9 mouse cellular contexts compared by ENCODE assay signal in the genomic region with DNA sequence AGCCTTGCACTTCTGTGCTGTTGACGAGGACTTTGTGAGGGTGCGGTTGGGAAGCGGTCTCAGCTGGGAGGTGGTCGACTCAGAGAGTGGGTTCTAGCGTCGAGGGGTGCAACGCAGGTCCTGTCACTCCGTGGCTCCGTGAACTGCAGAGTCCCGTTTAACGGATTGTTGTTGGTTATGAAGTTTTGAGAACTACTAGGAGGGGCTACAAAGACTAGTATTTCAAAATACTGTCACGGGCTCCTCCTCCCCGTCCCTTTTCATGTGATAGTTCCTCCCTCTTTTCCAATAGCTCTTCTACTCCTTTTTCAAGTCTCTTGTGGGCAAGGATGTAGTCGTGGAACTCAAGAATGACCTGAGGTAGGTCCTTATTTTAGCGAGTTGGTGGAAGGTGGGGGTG. TPM values are rescaled to one million over a fixed set of nuclear protein-coding genes. Genes with fewer than 3 reads are reported as not detected.
A peak's percentile ranks its signal among the peaks of the same experiment; 100 is the strongest.
DNase-seq lines count a peak whose midpoint lies in the region; ATAC-seq and TF ChIP-seq lines count a peak whose summit lies in the region.
"Had no signal": no experiment of that assay in that cellular context is flagged by ENCODE, and none has a peak within 500 bp of the region (broad histone marks: within the 10 kb centered on the region; RNA-seq: fewer than 3 reads in every experiment).

No protein-coding gene starts in this region.

- peak overlapping the region; percentile 99 for H3K27ac ChIP-seq in heart, embryonic 15.5 days
- H3K27ac ChIP-seq in MEL (ENCODE audit: control insufficient read depth, low read depth, low read length) = peak overlapping the region; percentile 94
- H3K27ac ChIP-seq in hindbrain, embryonic 12.5 days = peak overlapping the region; percentile 96
- H3K27ac ChIP-seq in midbrain, embryonic 10.5 days (replicated peaks) = peak overlapping the region; percentile 99

- H3K9me3 ChIP-seq in heart, embryonic 15.5 days (replicated peaks) = no peaks in the 10 kb centered on the region
- H3K9me3 ChIP-seq in MEL (replicated peaks; ENCODE audit: insufficient read depth, low read length) = no peaks in the 10 kb centered on the region
- no peaks in the 10 kb centered on the region for H3K9me3 ChIP-seq in hindbrain, embryonic 12.5 days (replicated peaks)
- H3K9me3 ChIP-seq in midbrain, embryonic 10.5 days (replicated peaks) = no peaks in the 10 kb centered on the region

- no peaks in the 10 kb centered on the region for H3K27me3 ChIP-seq in heart, embryonic 15.5 days
- H3K27me3 ChIP-seq in MEL (ENCODE audit: control insufficient read depth in 1 of 2, insufficient read depth in 2 of 2, low read length in 2 of 2) = no peaks in the 10 kb centered on the region
- no peaks in the 10 kb centered on the region for H3K27me3 ChIP-seq in hindbrain, embryonic 12.5 days
- H3K27me3 ChIP-seq in midbrain, embryonic 10.5 days (ENCODE audit: low read depth, poor library complexity, severe bottlenecking) = no peaks in the 10 kb centered on the region
- H3K27me3 ChIP-seq: Patski had no signal

- TF ChIP-seq EP300 in MEL (IDR thresholded peaks at IDR 0.05; ENCODE audit: low read depth in 1 of 2, low read length in 2 of 2) = no peak

- no peak for ATAC-seq in heart, embryonic 15.5 days (replicated peaks; ENCODE audit: insufficient number of reproducible peaks, insufficient read depth, low FRiP score, low read depth)
- peak; percentile 29; the same call in 1 of the 2 replicates for ATAC-seq in hindbrain, embryonic 12.5 days (ENCODE audit: low FRiP score)

- DNase-seq in heart, postnatal 4 days = no peak
- DNase-seq in MEL (ENCODE audit: low read depth, low spot score) = peak; percentile 49
- no peak for DNase-seq in midbrain, embryonic 10.5 days (ENCODE audit: low spot score)
- no peak for DNase-seq in frontal cortex, postnatal 36 days (ENCODE audit: low spot score in 2 of 2)
- DNase-seq in gastrocnemius, postnatal 25 days = no peak
- no peak for DNase-seq in right cerebral cortex, postnatal 36 days (ENCODE audit: low spot score in 2 of 2)

- no peak for TF ChIP-seq RAD21 in MEL (IDR thresholded peaks at IDR 0.05; ENCODE audit: low read depth, low read length)

- H3K4me1 ChIP-seq in heart, embryonic 15.5 days (replicated peaks) = peaks cover 14% of the 10 kb centered on the region
- no peaks in the 10 kb centered on the region; a peak in 1 of 4 replicates for H3K4me1 ChIP-seq in MEL (ENCODE audit: control insufficient read depth in 1 of 2, insufficient read depth in 2 of 2, low read length in 2 of 2)
- peaks cover 15% of the 10 kb centered on the region for H3K4me1 ChIP-seq in hindbrain, embryonic 12.5 days
- H3K4me1 ChIP-seq in midbrain, embryonic 10.5 days = peaks cover 27% of the 10 kb centered on the region

- peak overlapping the region; percentile 89 for H3K4me3 ChIP-seq in heart, embryonic 15.5 days
- peak overlapping the region; percentile 88 to 89 for H3K4me3 ChIP-seq in MEL (ENCODE audit: control insufficient read depth in 1 of 2, insufficient read depth in 1 of 2, low read depth in 2 of 2, low read length in 2 of 2)
- H3K4me3 ChIP-seq in hindbrain, embryonic 12.5 days = peak overlapping the region; percentile 69
- H3K4me3 ChIP-seq in midbrain, embryonic 10.5 days = peak overlapping the region; percentile 86

- H3K36me3 ChIP-seq in heart, embryonic 15.5 days = peaks cover 16% of the 10 kb centered on the region
- H3K36me3 ChIP-seq in MEL (ENCODE audit: control insufficient read depth in 1 of 2, insufficient read depth in 2 of 2, low read length in 2 of 2) = peaks cover 0 to 6% of the 10 kb centered on the region in 2 experiments; a peak in 2 of 4 replicates
- H3K36me3 ChIP-seq in hindbrain, embryonic 12.5 days = peaks cover 20% of the 10 kb centered on the region
- peaks cover 45% of the 10 kb centered on the region for H3K36me3 ChIP-seq in midbrain, embryonic 10.5 days

- no peak for TF ChIP-seq POLR2A in MEL (IDR thresholded peaks at IDR 0.05; ENCODE audit: control insufficient read depth in 1 of 2, insufficient read depth in 1 of 2, low read depth in 1 of 2, low read length in 2 of 2, poor library complexity in 1 of 2)

- TF ChIP-seq CTCF in MEL (IDR thresholded peaks at IDR 0.05 in 2 of 3, conservative IDR thresholded peaks at IDR 0.05 in 1 of 3; ENCODE audit: control insufficient read depth in 1 of 3, insufficient read depth in 1 of 3, low read depth in 2 of 3, low read length in 3 of 3, poor library complexity in 1 of 3, severe bottlenecking in 1 of 3) = no peak

- peaks cover 30% of the 10 kb centered on the region for H3K79me2 ChIP-seq in MEL (ENCODE audit: control insufficient read depth, insufficient read depth, low read length, poor library complexity)

- WGBS in heart, embryonic 15.5 days = 0% methylated on average over 15 of the region's 15 CpGs
- 0% methylated on average over 15 of the region's 15 CpGs for WGBS in hindbrain, embryonic 12.5 days
- WGBS in midbrain, embryonic 10.5 days = 0% methylated on average over 15 of the region's 15 CpGs

- peak overlapping the region; percentile 90 for H3K4me2 ChIP-seq in heart, embryonic 15.5 days
- H3K4me2 ChIP-seq in hindbrain, embryonic 12.5 days (replicated peaks) = peak overlapping the region; percentile 82

- H3K9ac ChIP-seq in heart, embryonic 15.5 days = peak overlapping the region; percentile 93
- H3K9ac ChIP-seq in MEL (ENCODE audit: control insufficient read depth, low read depth, low read length, poor library complexity, severe bottlenecking) = peak overlapping the region; percentile 99
- peak overlapping the region; percentile 84 for H3K9ac ChIP-seq in hindbrain, embryonic 12.5 days

TF ChIP-seq in MEL, 35 proteins besides CTCF, POLR2A, EP300 and RAD21:
- TF ChIP-seq TBP (IDR thresholded peaks at IDR 0.05; ENCODE audit: low read depth, low read length) (peak; percentile 30; the same call in 1 of the 2 replicates), ETS1 (IDR thresholded peaks at IDR 0.05; ENCODE audit: low read depth, low read length) (no peak)

RNA-seq across cellular contexts. Expression of a gene that starts 0.7 kb away (rescaled TPM):
- polyA plus RNA-seq in heart, embryonic 15.5 days (2015; fragmentation: Nextera tagmentation; extraction: Ambion mirVana) = 116 and 132 TPM in 2 replicates
- total RNA-seq in heart, postnatal 4 days (2021) = 10 to 100 TPM; 52.2 to 55.0 TPM
- total RNA-seq in MEL (2012; rRNA removed) = 50.6 and 57.9 TPM in 2 replicates
- polyA plus RNA-seq in MEL (2012; ENCODE audit: insufficient read depth in 1 of 2, insufficient read length in 2 of 2, low read depth in 1 of 2, low replicate concordance in 2 of 2, missing spikeins in 1 of 2) = 100 to 1,000 TPM in 1 of 2 experiments, not detected in 1; 180 TPM
- polyA plus RNA-seq in hindbrain, embryonic 12.5 days (2016; fragmentation: Nextera tagmentation; extraction: Ambion mirVana) = 128 and 158 TPM in 2 replicates
- polyA plus RNA-seq in midbrain, embryonic 10.5 days (2016; fragmentation: Nextera tagmentation; extraction: Ambion mirVana) = 307 and 337 TPM in 2 replicates
- total RNA-seq in gastrocnemius, postnatal 25 days (2021) = 10 to 100 TPM; 15.0 to 15.4 TPM

RNA-seq across cellular contexts. Expression of a gene that starts 9.8 kb away (rescaled TPM):
- 2.1 and 2.6 TPM in 2 replicates for polyA plus RNA-seq in heart, embryonic 15.5 days (2015; fragmentation: Nextera tagmentation; extraction: Ambion mirVana)
- 1 to 10 TPM; 5.3 to 6.6 TPM for total RNA-seq in heart, postnatal 4 days (2021)
- total RNA-seq in MEL (2012; rRNA removed) = 0.07 and 0.15 TPM in 2 replicates
- 1 to 10 TPM in 1 of 2 experiments, not detected in 1; 1.6 TPM for polyA plus RNA-seq in MEL (2012; ENCODE audit: insufficient read depth in 1 of 2, insufficient read length in 2 of 2, low read depth in 1 of 2, low replicate concordance in 2 of 2, missing spikeins in 1 of 2)
- polyA plus RNA-seq in hindbrain, embryonic 12.5 days (2016; fragmentation: Nextera tagmentation; extraction: Ambion mirVana) = 1.3 TPM in 2 replicates
- polyA plus RNA-seq in midbrain, embryonic 10.5 days (2016; fragmentation: Nextera tagmentation; extraction: Ambion mirVana) = 0.71 and 0.81 TPM in 2 replicates
- total RNA-seq in gastrocnemius, postnatal 25 days (2021) = 10 to 100 TPM; 21.5 to 31.8 TPM

RNA-seq across cellular contexts. Expression of a gene that starts 10.4 kb away (rescaled TPM):
- polyA plus RNA-seq in heart, embryonic 15.5 days (2015; fragmentation: Nextera tagmentation; extraction: Ambion mirVana) = 3.5 and 4.8 TPM in 2 replicates
- 1 to 10 TPM; 2.6 to 2.9 TPM for total RNA-seq in heart, postnatal 4 days (2021)
- total RNA-seq in MEL (2012; rRNA removed) = 0.07 TPM in 1 of 2 replicates, not detected in the other
- polyA plus RNA-seq in MEL (2012; ENCODE audit: insufficient read depth in 1 of 2, insufficient read length in 2 of 2, low read depth in 1 of 2, low replicate concordance in 2 of 2, missing spikeins in 1 of 2) = not detected
- polyA plus RNA-seq in hindbrain, embryonic 12.5 days (2016; fragmentation: Nextera tagmentation; extraction: Ambion mirVana) = 2.2 and 3.1 TPM in 2 replicates
- 1.3 and 1.6 TPM in 2 replicates for polyA plus RNA-seq in midbrain, embryonic 10.5 days (2016; fragmentation: Nextera tagmentation; extraction: Ambion mirVana)
- 1 to 10 TPM; 5.9 to 8.1 TPM for total RNA-seq in gastrocnemius, postnatal 25 days (2021)

RNA-seq across cellular contexts. Expression of a gene that starts 12.6 kb away (rescaled TPM):
- not detected in 2 replicates for polyA plus RNA-seq in heart, embryonic 15.5 days (2015; fragmentation: Nextera tagmentation; extraction: Ambion mirVana)
- total RNA-seq in heart, postnatal 4 days (2021) = not detected
- total RNA-seq in MEL (2012; rRNA removed) = not detected in 2 replicates
- polyA plus RNA-seq in MEL (2012; ENCODE audit: insufficient read depth in 1 of 2, insufficient read length in 2 of 2, low read depth in 1 of 2, low replicate concordance in 2 of 2, missing spikeins in 1 of 2) = not detected
- polyA plus RNA-seq in hindbrain, embryonic 12.5 days (2016; fragmentation: Nextera tagmentation; extraction: Ambion mirVana) = 0.99 TPM in 1 of 2 replicates, not detected in the other
- polyA plus RNA-seq in midbrain, embryonic 10.5 days (2016; fragmentation: Nextera tagmentation; extraction: Ambion mirVana) = 0.27 TPM in 1 of 2 replicates, not detected in the other
- total RNA-seq in gastrocnemius, postnatal 25 days (2021) = not detected

RNA-seq across cellular contexts. Expression of a gene that starts 18.5 kb away (rescaled TPM):
- polyA plus RNA-seq in heart, embryonic 15.5 days (2015; fragmentation: Nextera tagmentation; extraction: Ambion mirVana) = 43.0 and 89.7 TPM in 2 replicates
- 10 to 100 TPM; 46.7 to 49.0 TPM for total RNA-seq in heart, postnatal 4 days (2021)
- total RNA-seq in MEL (2012; rRNA removed) = 149 and 158 TPM in 2 replicates
- polyA plus RNA-seq in MEL (2012; ENCODE audit: insufficient read depth in 1 of 2, insufficient read length in 2 of 2, low read depth in 1 of 2, low replicate concordance in 2 of 2, missing spikeins in 1 of 2) = 100 to 1,000 TPM in 1 of 2 experiments, not detected in 1; 251 TPM
- polyA plus RNA-seq in hindbrain, embryonic 12.5 days (2016; fragmentation: Nextera tagmentation; extraction: Ambion mirVana) = 109 and 110 TPM in 2 replicates
- polyA plus RNA-seq in midbrain, embryonic 10.5 days (2016; fragmentation: Nextera tagmentation; extraction: Ambion mirVana) = 177 and 210 TPM in 2 replicates
- total RNA-seq in gastrocnemius, postnatal 25 days (2021) = 10 to 100 TPM; 29.4 to 31.2 TPM
